Mouse (Mus musculus) gastrocnemius, adult 2 months (tissue): ENCODE data around the gene Dgki. TPM values are rescaled to one million over a fixed set of nuclear protein-coding genes. Genes with fewer than 3 reads are reported as not detected.

Experiments used
- DNase-seq: peaks from one replicate; pipeline ENCODE4 v3.0.0; 2022
- H3K27ac ChIP-seq: fragments of 200-600 bp; 2 replicates; pipeline ENCODE4 v1.8.1; 2022; ENCODE audit warnings: mild to moderate bottlenecking
- H3K4me3 ChIP-seq: fragments of 200-600 bp; 2 replicates; pipeline ENCODE4 v1.8.1; 2022; ENCODE audit warnings: mild to moderate bottlenecking, moderate library complexity
- CTCF ChIP-seq: fragments of 200-600 bp; IDR thresholded peaks from 2 replicates; pipeline ENCODE4 v1.8.1; 2022; ENCODE audit warnings: antibody characterized with exemption, mild to moderate bottlenecking, moderate library complexity
- intact Hi-C: fragments of 180-260 bp; cut with DNase I; formaldehyde crosslinking; loops from one replicate; pipeline ENCODE4 v1.15.1; 2025
- total RNA-seq, 2 experiments: library from RNA; stranded (reverse); gene quantifications; 2 replicates each; pipeline ENCODE4 v1.2.3; 2021

Dgki gene
- total RNA-seq, 2 experiments from 2014 or later, result 0.25 TPM; not detected in 1

GRCm38 (mm10) chr6:37250671-37251070, 49.3 kb downstream of the Dgki start:
- Histone ChIP-seq H3K27ac (no peak overlapping the region), H3K4me3 (no peak overlapping the region)
- no peak for DNase-seq
- TF ChIP-seq CTCF, result no peak
- intact Hi-C loops, result no loop called here

DNA sequence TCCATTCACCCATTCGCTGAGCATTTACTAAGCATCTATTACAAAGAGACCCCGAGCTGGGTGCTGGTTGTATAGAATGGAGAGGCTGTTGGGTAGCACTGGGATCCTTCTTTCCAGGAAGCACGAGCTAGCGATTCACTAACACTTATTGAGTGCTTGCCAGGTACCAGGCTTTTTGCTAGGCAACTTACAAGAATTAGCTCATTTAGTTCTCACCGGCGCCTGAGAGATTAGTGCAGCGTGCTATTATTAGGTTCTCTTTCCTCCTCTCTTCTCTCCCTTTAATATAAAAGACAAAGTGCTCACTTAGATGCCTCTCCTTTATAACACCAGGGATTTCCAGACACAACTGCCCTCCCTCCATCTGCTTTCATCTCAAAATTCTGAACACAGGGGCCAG, 54.2 kb downstream of the Dgki start:
- Histone ChIP-seq H3K27ac (no peak overlapping the region), H3K4me3 (no peak overlapping the region)
- no peak for DNase-seq
- TF ChIP-seq CTCF, result no peak
- intact Hi-C loops, result no loop called here

- no peak overlapping the region for H3K27ac ChIP-seq
- intact Hi-C loops, result no loop called here
- H3K4me3 ChIP-seq, result no peak overlapping the region
- DNase-seq, result no peak
- TF ChIP-seq CTCF, result no peak
Measured at GRCm38 (mm10) chr6:37244074-37244473, 55.9 kb downstream of the Dgki start.

- intact Hi-C loops, result no loop called here
- TF ChIP-seq CTCF, result no peak
- Histone ChIP-seq H3K4me3 (no peak overlapping the region), H3K27ac (no peak overlapping the region)
- DNase-seq, result no peak
Measured at GRCm38 (mm10) chr6:37242769-37243121, 57.2 kb downstream of the Dgki start.

DNA sequence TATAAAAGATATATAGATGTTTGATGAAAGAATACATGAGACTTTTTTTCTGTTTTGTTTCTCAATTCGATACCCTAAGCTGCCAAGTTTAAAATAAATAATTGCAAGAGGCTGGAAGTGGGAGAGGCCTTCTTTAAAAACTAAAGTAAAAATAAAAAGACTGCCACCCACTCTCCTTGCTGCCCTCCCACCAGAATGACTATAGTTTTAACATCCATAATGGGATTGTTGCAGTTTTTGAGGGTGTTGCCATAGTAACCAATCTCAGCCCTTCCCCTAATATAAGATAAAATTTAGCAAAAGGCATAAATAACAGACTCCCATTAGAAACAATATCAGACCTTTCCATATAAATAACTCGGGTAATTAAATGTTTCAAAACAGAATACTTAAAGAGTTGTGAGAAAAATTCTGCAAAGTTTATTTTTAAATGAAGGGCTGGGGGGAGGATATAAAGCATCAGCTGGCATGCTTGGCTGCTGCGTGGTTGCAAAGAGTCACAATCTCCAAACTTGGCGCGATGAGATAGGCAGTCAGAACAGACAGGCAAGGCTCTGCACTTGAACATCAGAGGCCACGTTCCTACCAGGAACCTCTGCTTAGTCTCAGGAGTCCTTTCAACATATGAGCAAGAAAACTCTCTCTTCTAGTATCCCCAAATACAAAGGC, 57.8 kb downstream of the Dgki start:
- Histone ChIP-seq H3K4me3 (no peak overlapping the region), H3K27ac (no peak overlapping the region)
- DNase-seq, result no peak
- no peak for TF ChIP-seq CTCF
- intact Hi-C loops, result no loop called here

GRCm38 (mm10) chr6:37241434-37241833, 58.5 kb downstream of the Dgki start:
- Histone ChIP-seq H3K4me3 (no peak overlapping the region), H3K27ac (no peak overlapping the region)
- DNase-seq, result no peak
- intact Hi-C loops, result no loop called here
- no peak for TF ChIP-seq CTCF

DNA sequence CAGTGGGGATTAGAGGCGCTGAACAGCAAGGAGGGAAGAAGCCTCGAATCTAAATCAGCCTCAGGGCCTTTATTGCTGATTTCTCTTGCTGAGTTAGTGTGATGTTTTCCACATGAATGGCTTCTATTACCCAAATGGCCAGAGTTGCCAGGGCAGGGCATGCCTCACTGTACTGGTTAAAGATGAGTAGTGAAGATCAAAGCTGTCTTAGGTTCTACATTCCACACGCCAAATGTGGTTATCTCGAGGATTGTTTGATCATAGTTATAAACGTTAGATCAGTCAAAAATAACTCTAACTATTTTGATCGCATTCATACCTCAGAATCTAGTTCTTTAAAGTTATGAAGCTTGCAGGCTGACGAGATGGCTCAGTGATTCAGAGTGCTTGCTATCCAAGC, 59.8 kb downstream of the Dgki start:
- TF ChIP-seq CTCF, result no peak
- no peak for DNase-seq
- intact Hi-C loops, result no loop called here
- Histone ChIP-seq H3K27ac (no peak overlapping the region), H3K4me3 (no peak overlapping the region)

GRCm38 (mm10) chr6:37236893-37237292, 63.1 kb downstream of the Dgki start:
- H3K4me3 ChIP-seq, result no peak overlapping the region
- H3K27ac ChIP-seq, result no peak overlapping the region
- no peak for TF ChIP-seq CTCF
- no peak for DNase-seq
- intact Hi-C loops, result no loop called here

DNA sequence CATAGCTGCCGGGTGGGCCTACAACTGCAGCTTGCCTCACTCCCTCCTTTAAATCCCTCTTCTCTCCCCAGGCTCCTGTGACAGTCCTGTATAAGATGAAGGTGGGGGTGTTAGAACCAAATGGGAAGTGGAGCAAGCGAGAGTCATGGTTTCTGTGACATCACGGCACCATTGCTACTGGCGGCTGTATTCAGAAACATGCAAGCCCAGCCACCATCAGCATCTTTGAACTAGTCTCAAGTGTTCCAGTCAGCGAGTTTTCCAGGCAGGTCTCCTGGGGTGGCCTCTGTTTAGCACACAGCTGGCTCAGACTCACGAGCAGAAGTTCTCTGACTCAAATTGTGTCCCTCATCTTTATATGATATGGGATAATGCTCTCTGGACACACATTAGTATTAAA, 68.8 kb downstream of the Dgki start:
- TF ChIP-seq CTCF, result no peak
- no peak for DNase-seq
- H3K4me3 ChIP-seq, result no peak overlapping the region
- no peak overlapping the region for H3K27ac ChIP-seq
- intact Hi-C loops, result no loop called here

GRCm38 (mm10) chr6:37222947-37223510, 77.0 kb downstream of the Dgki start:
- TF ChIP-seq CTCF, result no peak
- H3K27ac ChIP-seq, result no peak overlapping the region
- H3K4me3 ChIP-seq, result no peak overlapping the region
- intact Hi-C loops, result no loop called here
- no peak for DNase-seq

- intact Hi-C loops, result no loop called here
- no peak overlapping the region for H3K27ac ChIP-seq
- no peak for DNase-seq
- no peak for TF ChIP-seq CTCF
- H3K4me3 ChIP-seq, result no peak overlapping the region
Measured at GRCm38 (mm10) chr6:37222016-37222415, 78.0 kb downstream of the Dgki start.

GRCm38 (mm10) chr6:37219110-37219509, 80.9 kb downstream of the Dgki start:
- Histone ChIP-seq H3K27ac (no peak overlapping the region), H3K4me3 (no peak overlapping the region)
- intact Hi-C loops, result no loop called here
- DNase-seq, result no peak
- no peak for TF ChIP-seq CTCF

DNA sequence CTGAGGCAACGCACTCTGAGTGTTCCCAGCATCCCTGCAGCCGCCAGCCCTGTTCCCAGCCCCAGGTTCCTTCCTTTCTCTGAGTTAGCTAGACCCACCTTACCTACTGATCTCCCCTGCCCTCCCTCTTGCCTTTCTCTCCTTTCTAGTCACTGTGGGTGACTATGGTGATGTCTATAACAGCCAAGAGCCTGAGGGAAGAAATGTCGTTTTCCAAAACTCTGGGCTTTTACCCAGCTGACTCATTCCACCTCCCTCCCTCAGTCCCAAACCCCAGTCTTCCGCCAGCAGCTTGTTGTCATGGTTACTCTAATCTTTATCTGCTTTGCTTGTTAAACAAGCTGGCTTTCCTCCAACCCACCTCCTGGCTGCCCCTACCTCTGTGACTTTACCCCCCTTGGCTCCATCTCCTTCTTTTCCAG, 83.6 kb downstream of the Dgki start:
- DNase-seq, result peak; percentile 49
- H3K4me3 ChIP-seq, result no peak overlapping the region
- H3K27ac ChIP-seq, result no peak overlapping the region
- intact Hi-C loops, result no loop called here
- TF ChIP-seq CTCF, result no peak

GRCm38 (mm10) chr6:37215655-37216054, 84.3 kb downstream of the Dgki start:
- no peak for DNase-seq
- H3K27ac ChIP-seq, result no peak overlapping the region
- intact Hi-C loops, result no loop called here
- H3K4me3 ChIP-seq, result no peak overlapping the region
- TF ChIP-seq CTCF, result no peak
